30 mouse cellular contexts compared by ENCODE assay signal in genomic region chr11:114931041-114931440, GRCm38 (mm10). TPM values are rescaled to one million over a fixed set of nuclear protein-coding genes. Genes with fewer than 3 reads are reported as not detected.
A peak's percentile ranks its signal among the peaks of the same experiment; 100 is the strongest.
DNase-seq lines count a peak whose midpoint lies in the region; ATAC-seq and TF ChIP-seq lines count a peak whose summit lies in the region.
"Had no signal": no experiment of that assay in that cellular context is flagged by ENCODE, and none has a peak within 500 bp of the region (broad histone marks: within the 10 kb centered on the region; RNA-seq: fewer than 3 reads in every experiment).

No protein-coding gene starts in this region.

- WGBS in lung, postnatal 0 days = 74% methylated on average over 5 of the region's 5 CpGs
- 82% methylated on average over 5 of the region's 5 CpGs for WGBS in hindbrain, embryonic 13.5 days

- H3K36me3 ChIP-seq in lung, postnatal 0 days (ENCODE audit: insufficient read depth, low read length) = no peaks in the 10 kb centered on the region
- peaks cover 12% of the 10 kb centered on the region for H3K36me3 ChIP-seq in megakaryocyte, embryonic 14.5 days (replicated peaks; ENCODE audit: low read length)
- H3K36me3 ChIP-seq in hindbrain, embryonic 13.5 days = no peaks in the 10 kb centered on the region
- H3K36me3 ChIP-seq: forebrain, embryonic 12.5 days; heart, embryonic 12.5 days; hindbrain, embryonic 15.5 days; limb, embryonic 13.5 days; midbrain, embryonic 13.5 days; neural tube, embryonic 13.5 days had no signal

- no peaks in the 10 kb centered on the region for H3K9me3 ChIP-seq in lung, postnatal 0 days (ENCODE audit: low read length)
- peaks cover 3% of the 10 kb centered on the region for H3K9me3 ChIP-seq in megakaryocyte, embryonic 14.5 days
- H3K9me3 ChIP-seq in hindbrain, embryonic 13.5 days = no peaks in the 10 kb centered on the region
- H3K9me3 ChIP-seq: forebrain, embryonic 12.5 days; heart, embryonic 12.5 days; hindbrain, embryonic 15.5 days; limb, embryonic 13.5 days; midbrain, embryonic 13.5 days; neural tube, embryonic 13.5 days had no signal

- no peaks in the 10 kb centered on the region for H3K27me3 ChIP-seq in lung, postnatal 0 days (replicated peaks; ENCODE audit: insufficient read depth, low read length)
- peaks cover 12% of the 10 kb centered on the region for H3K27me3 ChIP-seq in megakaryocyte, embryonic 14.5 days (replicated peaks)
- no peaks in the 10 kb centered on the region for H3K27me3 ChIP-seq in hindbrain, embryonic 13.5 days
- H3K27me3 ChIP-seq: forebrain, embryonic 12.5 days; heart, embryonic 12.5 days; hindbrain, embryonic 15.5 days; limb, embryonic 13.5 days; midbrain, embryonic 13.5 days; neural tube, embryonic 13.5 days had no signal

- H3K4me1 ChIP-seq in lung, postnatal 0 days (ENCODE audit: insufficient read depth, low read depth, low read length) = no peaks in the 10 kb centered on the region
- peaks cover 54% of the 10 kb centered on the region for H3K4me1 ChIP-seq in bone marrow macrophage, adult 2 months (ENCODE audit: control insufficient read depth, insufficient read depth, low read length)
- H3K4me1 ChIP-seq in megakaryocyte, embryonic 14.5 days = peaks cover 94% of the 10 kb centered on the region
- no peaks in the 10 kb centered on the region for H3K4me1 ChIP-seq in hindbrain, embryonic 13.5 days (replicated peaks)
- H3K4me1 ChIP-seq: forebrain, embryonic 12.5 days; hindbrain, embryonic 15.5 days; limb, embryonic 13.5 days; midbrain, embryonic 13.5 days; neural tube, embryonic 13.5 days had no signal

- no peak for ATAC-seq in lung, postnatal 0 days
- no peak for ATAC-seq in hindbrain, embryonic 13.5 days (ENCODE audit: low FRiP score)
- ATAC-seq: activated CD4-positive, CD25-positive, alpha-beta regulatory T cell, adult 4 months; CD4-positive, CD25-positive, alpha-beta regulatory T cell, adult 4 months; midbrain, embryonic 13.5 days had no signal

- H3K4me2 ChIP-seq in lung, postnatal 0 days (replicated peaks; ENCODE audit: low read depth, low read length) = no peak overlapping the region
- no peak overlapping the region for H3K4me2 ChIP-seq in hindbrain, embryonic 13.5 days
- H3K4me2 ChIP-seq: forebrain, embryonic 12.5 days; heart, embryonic 12.5 days; hindbrain, embryonic 15.5 days; limb, embryonic 13.5 days; midbrain, embryonic 13.5 days; neural tube, embryonic 13.5 days had no signal

- no peak for TF ChIP-seq POLR2A in bone marrow macrophage, adult 2 months (IDR thresholded peaks at IDR 0.05; ENCODE audit: borderline replicate concordance, low read depth, low read length)

- no peak for TF ChIP-seq EP300 in lung, postnatal 0 days (IDR thresholded peaks at IDR 0.05)

- no peak overlapping the region for H3K4me3 ChIP-seq in lung, postnatal 0 days (ENCODE audit: low read depth, low read length)
- H3K4me3 ChIP-seq in bone marrow macrophage, adult 2 months (ENCODE audit: insufficient read depth, low read length) = peak overlapping the region; percentile 66
- peak overlapping the region; percentile 76 for H3K4me3 ChIP-seq in megakaryocyte, embryonic 14.5 days (replicated peaks)
- H3K4me3 ChIP-seq in hindbrain, embryonic 13.5 days = no peak overlapping the region
- H3K4me3 ChIP-seq in layer of hippocampus, adult 2 months = no peak overlapping the region
- H3K4me3 ChIP-seq: forebrain, embryonic 12.5 days; heart, embryonic 12.5 days; hindbrain, embryonic 15.5 days; limb, embryonic 13.5 days; midbrain, embryonic 13.5 days; neural tube, embryonic 13.5 days had no signal

- no peak for TF ChIP-seq CTCF in lung, postnatal 0 days (IDR thresholded peaks at IDR 0.05)
- TF ChIP-seq CTCF in bone marrow macrophage, adult 2 months (IDR thresholded peaks at IDR 0.05; ENCODE audit: low read depth, low read length) = no peak
- no peak for TF ChIP-seq CTCF in layer of hippocampus, adult 2 months (conservative IDR thresholded peaks at IDR 0.05)

- DNase-seq in lung, postnatal 0 days (ENCODE audit: low spot score) = peak; percentile 25
- no peak for DNase-seq in lung, adult 18-20 months
- DNase-seq in gonadal fat pad, adult 2 months (ENCODE audit: low read depth) = peak; percentile 22
- no peak for DNase-seq in layer of hippocampus, adult 2 months (ENCODE audit: low spot score in 2 of 2)
- no peak for DNase-seq in spleen, postnatal 4 days (ENCODE audit: low spot score in 2 of 2)
- DNase-seq: adrenal gland, postnatal 14 days; cerebellum, postnatal 36 days; heart, postnatal 14 days; kidney, adult 11 months; lung, postnatal 10 days; spleen, adult 18-20 months; thymus, adult 2 months had no signal

- no peak overlapping the region for H3K27ac ChIP-seq in lung, postnatal 0 days (ENCODE audit: low read length)
- peak overlapping the region; percentile 99 for H3K27ac ChIP-seq in bone marrow macrophage, adult 2 months (ENCODE audit: insufficient read depth, low read depth, low read length)
- no peak overlapping the region for H3K27ac ChIP-seq in hindbrain, embryonic 13.5 days
- H3K27ac ChIP-seq in layer of hippocampus, adult 2 months = no peak overlapping the region
- H3K27ac ChIP-seq: forebrain, embryonic 12.5 days; hindbrain, embryonic 15.5 days; kidney, postnatal 0 days; limb, embryonic 13.5 days; midbrain, embryonic 13.5 days; neural tube, embryonic 13.5 days had no signal

- no peak overlapping the region for H3K9ac ChIP-seq in lung, postnatal 0 days (replicated peaks; ENCODE audit: low read depth)
- no peak overlapping the region for H3K9ac ChIP-seq in hindbrain, embryonic 13.5 days
- H3K9ac ChIP-seq: forebrain, embryonic 12.5 days; heart, embryonic 12.5 days; hindbrain, embryonic 15.5 days; limb, embryonic 13.5 days; midbrain, embryonic 13.5 days; neural tube, embryonic 13.5 days had no signal

RNA-seq across cellular contexts. Expression of gene Cd300lb, which starts 3.1 kb away (rescaled TPM):
- polyA plus RNA-seq in lung, postnatal 0 days (2015; fragmentation: Nextera tagmentation; extraction: Ambion mirVana) = 1.5 and 2.0 TPM in 2 replicates
- polyA plus RNA-seq in bone marrow macrophage, adult 2 months (2012; ENCODE audit: insufficient read depth, insufficient read length, missing spikeins) = 194 and 220 TPM in 2 replicates
- polyA plus RNA-seq in gonadal fat pad, adult 2 months (2012; rRNA removed) = 1.6 and 3.7 TPM in 2 replicates
- polyA plus RNA-seq in megakaryocyte, embryonic 14.5 days (2012; ENCODE audit: insufficient read depth, low replicate concordance) = 1.3 TPM in 1 of 2 replicates, not detected in the other
- polyA plus RNA-seq in hindbrain, embryonic 13.5 days (2015; fragmentation: Nextera tagmentation; extraction: Ambion mirVana) = not detected in 2 replicates
- under 1 TPM in 1 of 2 experiments, not detected in 1; 0.12 TPM for total RNA-seq in layer of hippocampus, adult 2 months (2021)
- total RNA-seq: ES-E14; layer of hippocampus, postnatal 25 days; left cerebral cortex, postnatal 14 days had no signal
- polyA plus RNA-seq: embryonic facial prominence, embryonic 11.5 days; forebrain, embryonic 12.5 days had no signal

RNA-seq across cellular contexts. Expression of gene Cd300c, which starts 37.9 kb away (rescaled TPM):
- polyA plus RNA-seq in lung, postnatal 0 days (2015; fragmentation: Nextera tagmentation; extraction: Ambion mirVana) = 0.19 and 0.31 TPM in 2 replicates
- 1.5 and 1.7 TPM in 2 replicates for polyA plus RNA-seq in bone marrow macrophage, adult 2 months (2012; ENCODE audit: insufficient read depth, insufficient read length, missing spikeins)
- 0.22 and 0.26 TPM in 2 replicates for polyA plus RNA-seq in gonadal fat pad, adult 2 months (2012; rRNA removed)
- not detected in 2 replicates for polyA plus RNA-seq in megakaryocyte, embryonic 14.5 days (2012; ENCODE audit: insufficient read depth, low replicate concordance)
- not detected in 2 replicates for polyA plus RNA-seq in hindbrain, embryonic 13.5 days (2015; fragmentation: Nextera tagmentation; extraction: Ambion mirVana)
- total RNA-seq in layer of hippocampus, adult 2 months (2021) = not detected
- total RNA-seq: adrenal gland, postnatal 14 days; ES-E14; gastrocnemius, adult 8-10 months; heart, postnatal 14 days; layer of hippocampus, postnatal 25 days; left cerebral cortex, postnatal 14 days had no signal
- polyA plus RNA-seq: activated CD4-positive, CD25-positive, alpha-beta regulatory T cell, adult 4 months; CD4-positive, CD25-positive, alpha-beta regulatory T cell, adult 4 months; embryonic facial prominence, embryonic 11.5 days; forebrain, embryonic 12.5 days; heart, embryonic 12.5 days; hindbrain, embryonic 15.5 days; kidney, postnatal 0 days; limb, embryonic 13.5 days; midbrain, embryonic 13.5 days; neural tube, embryonic 13.5 days; stomach, embryonic 14.5 days had no signal

RNA-seq across cellular contexts. Expression of gene Cd300a, which starts 41.2 kb away (rescaled TPM):
- 4.6 and 5.9 TPM in 2 replicates for polyA plus RNA-seq in lung, postnatal 0 days (2015; fragmentation: Nextera tagmentation; extraction: Ambion mirVana)
- 202 and 239 TPM in 2 replicates for polyA plus RNA-seq in bone marrow macrophage, adult 2 months (2012; ENCODE audit: insufficient read depth, insufficient read length, missing spikeins)
- polyA plus RNA-seq in gonadal fat pad, adult 2 months (2012; rRNA removed) = 4.1 and 5.6 TPM in 2 replicates
- 3.4 and 3.6 TPM in 2 replicates for polyA plus RNA-seq in megakaryocyte, embryonic 14.5 days (2012; ENCODE audit: insufficient read depth, low replicate concordance)
- polyA plus RNA-seq in hindbrain, embryonic 13.5 days (2015; fragmentation: Nextera tagmentation; extraction: Ambion mirVana) = 0.69 and 1.2 TPM in 2 replicates
- total RNA-seq in layer of hippocampus, adult 2 months (2021) = under 1 TPM; 0.36 to 0.42 TPM

RNA-seq across cellular contexts. Expression of gene Cd300ld, which starts 58.7 kb away (rescaled TPM):
- polyA plus RNA-seq in lung, postnatal 0 days (2015; fragmentation: Nextera tagmentation; extraction: Ambion mirVana) = 0.92 and 1.0 TPM in 2 replicates
- 112 and 116 TPM in 2 replicates for polyA plus RNA-seq in bone marrow macrophage, adult 2 months (2012; ENCODE audit: insufficient read depth, insufficient read length, missing spikeins)
- 2.5 and 4.9 TPM in 2 replicates for polyA plus RNA-seq in gonadal fat pad, adult 2 months (2012; rRNA removed)
- 0.63 TPM in 1 of 2 replicates, not detected in the other for polyA plus RNA-seq in megakaryocyte, embryonic 14.5 days (2012; ENCODE audit: insufficient read depth, low replicate concordance)
- 0.06 TPM in 1 of 2 replicates, not detected in the other for polyA plus RNA-seq in hindbrain, embryonic 13.5 days (2015; fragmentation: Nextera tagmentation; extraction: Ambion mirVana)
- not detected for total RNA-seq in layer of hippocampus, adult 2 months (2021)
- total RNA-seq: layer of hippocampus, postnatal 25 days; left cerebral cortex, postnatal 14 days had no signal
- polyA plus RNA-seq: CD4-positive, CD25-positive, alpha-beta regulatory T cell, adult 4 months; heart, embryonic 12.5 days; hindbrain, embryonic 15.5 days; midbrain, embryonic 13.5 days; neural tube, embryonic 13.5 days had no signal

Comparison
In these comparisons a context has a peak if more than half of its experiments do, and no peak if none do; other contexts are left out.
1. DNase-seq: peak in lung, postnatal 0 days (single experiment) and gonadal fat pad, adult 2 months (single experiment); none in lung, adult 18-20 months (0 of 2), layer of hippocampus, adult 2 months (0 of 2) and spleen, postnatal 4 days (0 of 2).
2. H3K4me3 ChIP-seq: peak in bone marrow macrophage, adult 2 months (single experiment) and megakaryocyte, embryonic 14.5 days (single experiment); none in lung, postnatal 0 days (single experiment), hindbrain, embryonic 13.5 days (single experiment) and layer of hippocampus, adult 2 months (single experiment).
3. RNA of gene Cd300lb, which starts 3.1 kb away (polyA plus RNA-seq): 194 to 220 TPM in bone marrow macrophage, adult 2 months; 1.6 to 3.7 TPM in gonadal fat pad, adult 2 months, 1.5 to 2.0 TPM in lung, postnatal 0 days, 1.3 TPM in megakaryocyte, embryonic 14.5 days and not detected in hindbrain, embryonic 13.5 days; every median in the first group is over 10 times any median in the second.
4. RNA of gene Cd300a, which starts 41.2 kb away (polyA plus RNA-seq): 202 to 239 TPM in bone marrow macrophage, adult 2 months; 4.6 to 5.9 TPM in lung, postnatal 0 days, 4.1 to 5.6 TPM in gonadal fat pad, adult 2 months, 3.4 to 3.6 TPM in megakaryocyte, embryonic 14.5 days and 0.69 to 1.2 TPM in hindbrain, embryonic 13.5 days; every median in the first group is over 10 times any median in the second.